Mouse (Mus musculus): ENCODE data around the gene Csrp3. TPM values are rescaled to one million over a fixed set of nuclear protein-coding genes. Genes with fewer than 3 reads are reported as not detected.

The Csrp3 gene
- total and polyA plus RNA-seq, 3 experiments: 1.7 to 2.3 TPM; not detected in 1

DNA sequence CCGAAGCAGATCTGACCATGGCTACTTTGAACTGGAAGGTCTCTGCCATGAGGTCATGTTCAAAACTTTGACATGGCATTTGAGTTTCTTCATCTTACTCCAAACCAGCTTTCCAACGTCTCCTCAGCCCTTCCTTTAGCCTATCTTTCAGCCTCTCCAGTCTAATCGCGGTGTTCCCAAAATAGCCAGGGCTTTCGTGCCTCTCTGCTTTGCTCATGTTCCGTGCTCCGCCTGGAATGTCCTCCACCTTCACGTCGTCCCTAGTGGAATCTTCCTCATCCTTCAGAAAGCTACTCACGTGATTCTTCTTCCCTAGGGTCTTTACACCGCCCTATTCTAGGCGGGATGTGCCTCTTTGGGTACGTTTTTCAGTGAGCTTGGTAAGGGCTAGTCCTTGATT is 5.7 kb upstream of the Csrp3 start:
- DNase-seq (ENCODE audit: extremely low read depth): no peak
- H3K27me3 ChIP-seq (replicated peaks): peaks cover 2% of the 10 kb centered on the region
- no peak overlapping the region for H3K4me2 ChIP-seq (ENCODE audit: insufficient read depth, low read depth, poor library complexity, severe bottlenecking)
- H3K9ac ChIP-seq (ENCODE audit: insufficient read depth, low read depth): no peak overlapping the region
- no peaks in the 10 kb centered on the region for H3K4me1 ChIP-seq (ENCODE audit: control insufficient read depth in 1 of 2, insufficient read depth in 2 of 2)
- no peak overlapping the region for H3K4me3 ChIP-seq (replicated peaks in 1 of 3; ENCODE audit: low read depth in 2 of 3, low read length in 2 of 3, poor library complexity in 1 of 3)
- in situ Hi-C loops (cut with MboI; ENCODE audit: low pct_ligation_motif_present, low pct_unique_long_range_greater_than_20kb, low sequenced_read_pairs): no loop called here
- no peak overlapping the region for H3K27ac ChIP-seq (ENCODE audit: insufficient read depth, low read depth)
- H3K79me2 ChIP-seq (replicated peaks; ENCODE audit: control insufficient read depth, extremely low read depth, insufficient read depth, poor library complexity, severe bottlenecking): no peaks in the 10 kb centered on the region
- TF ChIP-seq MYC (IDR thresholded peaks at IDR 0.05; ENCODE audit: low read depth, low read length): no peak
- TF ChIP-seq JUND (conservative IDR thresholded peaks at IDR 0.05; ENCODE audit: low read depth, low read length): no peak
- no peak for TF ChIP-seq ETS1 (conservative IDR thresholded peaks at IDR 0.05; ENCODE audit: low read depth, low read length)
- TF ChIP-seq IRF4 (IDR thresholded peaks at IDR 0.05; ENCODE audit: low read depth, low read length): no peak
- TF ChIP-seq ZNF384 (IDR thresholded peaks at IDR 0.05; ENCODE audit: low read depth, low read length): no peak
- no peak for TF ChIP-seq USF2 (conservative IDR thresholded peaks at IDR 0.05; ENCODE audit: low read depth, low read length)
- TF ChIP-seq E2F4 (IDR thresholded peaks at IDR 0.05; ENCODE audit: insufficient replicate concordance, low read depth, low read length): no peak
- H3K36me3 ChIP-seq (replicated peaks in 1 of 2; ENCODE audit: control insufficient read depth in 1 of 2, insufficient read depth in 1 of 2, low read length in 1 of 2): no peaks in the 10 kb centered on the region
- no peaks in the 10 kb centered on the region for H3K9me3 ChIP-seq (replicated peaks; ENCODE audit: low read length)
- dilution Hi-C loops (cut with MboI; ENCODE audit: extremely low pct_ligation_motif_present, extremely low pct_unique_long_range_greater_than_20kb, low sequenced_read_pairs): no loop called here

- Histone ChIP-seq H3K79me2 (replicated peaks; ENCODE audit: control insufficient read depth, extremely low read depth, insufficient read depth, poor library complexity, severe bottlenecking) (no peaks in the 10 kb centered on the region), H3K27ac (ENCODE audit: insufficient read depth, low read depth) (no peak overlapping the region), H3K4me1 (ENCODE audit: control insufficient read depth in 1 of 2, insufficient read depth in 2 of 2) (no peaks in the 10 kb centered on the region), H3K36me3 (replicated peaks in 1 of 2; ENCODE audit: control insufficient read depth in 1 of 2, insufficient read depth in 1 of 2, low read length in 1 of 2) (no peaks in the 10 kb centered on the region), H3K27me3 (replicated peaks) (peaks cover 2% of the 10 kb centered on the region), H3K4me3 (replicated peaks in 1 of 3; ENCODE audit: low read depth in 2 of 3, low read length in 2 of 3, poor library complexity in 1 of 3) (no peak overlapping the region), H3K4me2 (ENCODE audit: insufficient read depth, low read depth, poor library complexity, severe bottlenecking) (no peak overlapping the region), H3K9me3 (replicated peaks; ENCODE audit: low read length) (no peaks in the 10 kb centered on the region), H3K9ac (ENCODE audit: insufficient read depth, low read depth) (no peak overlapping the region)
- DNase-seq (ENCODE audit: extremely low read depth): no peak
- dilution Hi-C loops (cut with MboI; ENCODE audit: extremely low pct_ligation_motif_present, extremely low pct_unique_long_range_greater_than_20kb, low sequenced_read_pairs) (no loop called here), in situ Hi-C loops (cut with MboI; ENCODE audit: low pct_ligation_motif_present, low pct_unique_long_range_greater_than_20kb, low sequenced_read_pairs) (no loop called here)
- TF ChIP-seq POLR2AphosphoS2 (IDR thresholded peaks at IDR 0.05; ENCODE audit: low read depth, low read length): no peak
- TF ChIP-seq USF2 (conservative IDR thresholded peaks at IDR 0.05; ENCODE audit: low read depth, low read length): no peak
- no peak for TF ChIP-seq MEF2A (IDR thresholded peaks at IDR 0.05; ENCODE audit: borderline replicate concordance, low read depth, low read length)
- TF ChIP-seq CHD1 (IDR thresholded peaks at IDR 0.05; ENCODE audit: low read depth, low read length): no peak
- no peak for TF ChIP-seq JUN (IDR thresholded peaks at IDR 0.05; ENCODE audit: insufficient read depth, low read depth, low read length)
- no peak for TF ChIP-seq RCOR1 (conservative IDR thresholded peaks at IDR 0.05; ENCODE audit: low read depth, low read length)
- no peak for TF ChIP-seq SMC3 (IDR thresholded peaks at IDR 0.05; ENCODE audit: low read depth, low read length)
- TF ChIP-seq EP300 (IDR thresholded peaks at IDR 0.05; ENCODE audit: low read length): no peak
- no peak for TF ChIP-seq MYC (IDR thresholded peaks at IDR 0.05; ENCODE audit: low read depth, low read length)
- no peak for TF ChIP-seq ZMIZ1 (IDR thresholded peaks at IDR 0.05; ENCODE audit: low read depth, low read length)
Observed at GRCm38 (mm10) chr7:48851529-48852104, 3.8 kb upstream of the Csrp3 start.

Measured in CH12.LX (cell line).